Mouse (Mus musculus) frontal cortex, adult 2 months (tissue): Measurements from ENCODE around the gene Dip2b. TPM values are rescaled to one million over a fixed set of nuclear protein-coding genes. Genes with fewer than 3 reads are reported as not detected.

Experiments
- DNase-seq, 2 experiments: peaks; one replicate each; pipeline ENCODE4 v3.0.0; 2022; ENCODE audit warnings: low spot score in 1 of 2; ENCODE audit errors: extremely low spot score in 1 of 2
- polyA plus RNA-seq: library from polyadenylated mRNA; depleted of rRNA; stranded (reverse); fragments of >200 nt; gene quantifications from 2 replicates; pipeline ENCODE4 v1.2.3, GENCODE M21; 2012

Dip2b gene
- polyA plus RNA-seq, 1 experiment: 31.9 TPM

GRCm38 (mm10) chr15:100121437-100121836 lies 83.0 kb downstream of the Dip2b start:
- no peak for DNase-seq

GRCm38 (mm10) chr15:100123867-100124266 lies 85.4 kb downstream of the Dip2b start:
- no peak for DNase-seq

- DNase-seq: no peak
These were observed 86.8 kb downstream of the Dip2b start for GRCm38 (mm10) chr15:100125245-100125644.

GRCm38 (mm10) chr15:100126456-100127107 lies 88.1 kb downstream of the Dip2b start:
- DNase-seq: peak; percentile 76 to 87

GRCm38 (mm10) chr15:100129151-100129790 lies 90.8 kb downstream of the Dip2b start:
- no peak for DNase-seq

- DNase-seq: peak in 1 of 2 experiments; percentile 35
These were observed 101.2 kb downstream of the Dip2b start for GRCm38 (mm10) chr15:100139665-100140064.

- DNase-seq: no peak
These were observed 102.0 kb downstream of the Dip2b start for GRCm38 (mm10) chr15:100140428-100140827.

- peak; percentile 39 to 43 for DNase-seq
These were observed 104.8 kb downstream of the Dip2b start for GRCm38 (mm10) chr15:100143091-100143801.

- DNase-seq: no peak
These were observed 106.7 kb downstream of the Dip2b start for GRCm38 (mm10) chr15:100144854-100145824.

- no peak for DNase-seq
These were observed 107.5 kb downstream of the Dip2b start for GRCm38 (mm10) chr15:100145917-100146316.

GRCm38 (mm10) chr15:100150593-100150992 lies 112.1 kb downstream of the Dip2b start:
- no peak for DNase-seq

GRCm38 (mm10) chr15:100152321-100152720 lies 113.9 kb downstream of the Dip2b start:
- DNase-seq: no peak

- no peak for DNase-seq
These were observed 114.6 kb downstream of the Dip2b start for GRCm38 (mm10) chr15:100153024-100153423.

GRCm38 (mm10) chr15:100156095-100156707 lies 117.7 kb downstream of the Dip2b start:
- DNase-seq: no peak

- DNase-seq: no peak
These were observed 118.5 kb downstream of the Dip2b start for GRCm38 (mm10) chr15:100156781-100157470.

GRCm38 (mm10) chr15:100158985-100159384 lies 120.5 kb downstream of the Dip2b start:
- no peak for DNase-seq

GRCm38 (mm10) chr15:100161747-100162280 lies 123.3 kb downstream of the Dip2b start:
- no peak for DNase-seq

GRCm38 (mm10) chr15:100163381-100164051 lies 125.1 kb downstream of the Dip2b start:
- no peak for DNase-seq

- no peak for DNase-seq
These were observed 128.0 kb downstream of the Dip2b start for GRCm38 (mm10) chr15:100166464-100166863.
